Mouse (Mus musculus) right cerebral cortex, postnatal 25 days (tissue): Measurements from ENCODE around the gene Brs3.

ENCODE experiments used
- DNase-seq: peaks from one replicate; pipeline ENCODE4 v3.0.0; 2022

Gene Brs3

DNA sequence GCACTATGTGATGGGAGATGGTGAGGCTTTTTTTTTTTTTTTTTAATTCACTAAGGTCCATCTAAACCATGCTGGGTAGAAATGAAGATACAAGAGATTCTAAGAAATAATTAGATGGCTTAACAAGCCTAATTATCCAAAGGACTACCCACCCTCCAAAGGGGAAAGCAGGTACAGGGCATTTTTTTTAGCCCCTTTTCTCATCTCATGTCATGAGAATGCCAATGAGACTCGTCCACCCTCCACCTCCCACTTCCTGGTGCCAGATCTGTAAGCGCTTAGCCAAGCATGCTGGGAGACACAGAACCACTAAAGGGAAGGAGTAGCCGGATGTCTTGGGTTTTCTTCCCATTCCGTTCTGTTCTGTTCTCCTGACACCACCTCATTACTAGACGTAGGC lies at the start of gene Brs3:
Gene Brs3, plus strand, starts transcription at position 301 of the 400 bp plus-strand sequence.
- DNase-seq: no peak

DNA sequence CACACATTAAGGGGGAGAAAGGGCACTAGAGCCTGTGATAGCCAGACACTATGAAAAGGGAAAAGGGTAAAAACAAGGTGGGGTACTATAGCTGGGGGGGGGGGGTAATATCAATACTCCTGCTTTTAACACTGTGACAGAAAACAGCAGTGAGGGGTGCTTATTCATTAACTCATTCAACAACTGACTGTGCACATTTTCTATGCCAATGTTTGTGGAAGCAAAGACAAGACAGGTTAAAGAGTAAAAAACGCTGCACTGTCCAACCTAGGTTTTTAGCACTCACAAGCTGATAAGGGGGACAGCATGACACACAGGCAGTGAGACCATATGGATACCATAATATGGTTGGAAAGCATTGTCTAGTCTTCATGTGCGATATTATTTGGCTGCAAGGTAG lies 30.0 kb upstream of the Brs3 start:
- no peak for DNase-seq

DNA sequence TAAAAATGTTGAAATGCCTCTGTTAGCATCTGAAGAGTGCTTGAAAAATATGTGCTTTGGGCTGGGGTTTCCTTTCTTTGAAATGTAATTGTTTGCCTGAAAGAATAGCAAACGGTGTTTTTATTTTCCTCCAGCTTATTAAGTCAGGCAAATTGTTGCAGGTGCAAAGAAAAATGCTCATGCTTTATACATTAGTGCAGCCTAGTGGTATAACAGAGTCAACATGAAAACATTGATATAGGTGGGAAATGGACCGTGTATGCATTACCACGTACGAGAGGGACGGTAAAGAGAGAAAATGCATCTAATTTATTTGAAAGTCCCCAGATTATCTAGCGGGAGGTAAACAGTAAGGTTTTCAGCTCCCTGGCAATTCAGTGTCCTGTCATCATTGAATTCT lies 995 bp downstream of the Brs3 start:
- no peak for DNase-seq

DNA sequence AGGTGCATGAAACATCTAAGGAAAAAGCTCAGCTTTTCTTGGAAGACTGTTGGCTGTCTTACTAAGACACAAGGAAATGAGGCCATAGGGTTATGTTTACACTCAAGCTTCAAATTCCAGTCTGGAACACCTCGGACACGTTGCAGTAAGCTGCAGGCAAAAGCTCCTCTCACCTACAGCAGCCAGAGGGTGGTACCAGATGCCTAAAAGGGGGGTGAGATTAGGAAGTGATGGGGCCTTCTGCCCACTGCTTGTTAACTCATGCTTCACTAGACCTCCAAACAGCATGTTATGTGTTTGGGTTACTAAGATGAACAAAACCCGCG lies 9.9 kb downstream of the Brs3 start:
- no peak for DNase-seq

DNA sequence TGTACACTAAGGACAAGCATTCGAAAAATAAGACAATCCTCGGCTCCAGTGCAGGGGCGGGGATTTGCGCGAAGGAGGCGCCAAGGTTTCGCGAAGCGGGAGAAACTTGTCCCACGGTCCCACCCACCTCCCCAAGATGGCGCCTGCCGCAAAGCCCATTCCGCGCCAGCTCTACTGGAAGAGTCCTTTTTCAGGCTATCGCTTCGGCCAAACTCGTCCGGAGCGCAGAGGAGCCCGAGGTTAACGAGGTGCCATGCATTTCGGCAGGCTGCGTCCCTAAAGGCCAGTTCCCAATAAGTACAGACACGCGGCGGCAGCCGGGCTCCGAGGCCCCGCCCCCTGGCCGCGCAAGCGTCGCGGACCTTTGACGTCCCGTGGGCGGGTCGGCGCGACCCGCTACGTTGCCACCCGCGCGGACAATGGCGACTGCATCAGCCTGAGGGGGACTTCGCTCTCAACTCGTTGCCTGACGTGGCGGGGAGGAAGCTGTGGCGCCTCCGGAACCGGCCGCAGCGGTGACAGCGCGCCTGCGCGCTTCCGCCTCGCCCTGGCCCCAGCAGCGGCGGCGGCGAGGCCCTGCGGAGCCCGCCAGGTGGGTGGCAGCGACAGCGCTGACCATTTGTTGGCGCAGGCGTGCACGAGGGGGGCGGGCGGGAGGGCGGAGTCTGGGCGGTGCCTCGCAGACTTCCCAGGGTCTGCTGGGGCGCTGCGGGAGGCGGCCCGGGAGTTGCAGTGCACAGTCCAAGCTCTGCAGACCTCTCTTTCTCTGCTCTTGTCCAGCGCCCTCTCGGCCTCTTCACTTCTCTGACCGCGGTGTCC lies 10.5 kb downstream of the Brs3 start, which contains the start of gene Htatsf1:
Gene Htatsf1, plus strand, starts transcription at position 410 of the 819 bp plus-strand sequence.
- peak; percentile 82 for DNase-seq

DNA sequence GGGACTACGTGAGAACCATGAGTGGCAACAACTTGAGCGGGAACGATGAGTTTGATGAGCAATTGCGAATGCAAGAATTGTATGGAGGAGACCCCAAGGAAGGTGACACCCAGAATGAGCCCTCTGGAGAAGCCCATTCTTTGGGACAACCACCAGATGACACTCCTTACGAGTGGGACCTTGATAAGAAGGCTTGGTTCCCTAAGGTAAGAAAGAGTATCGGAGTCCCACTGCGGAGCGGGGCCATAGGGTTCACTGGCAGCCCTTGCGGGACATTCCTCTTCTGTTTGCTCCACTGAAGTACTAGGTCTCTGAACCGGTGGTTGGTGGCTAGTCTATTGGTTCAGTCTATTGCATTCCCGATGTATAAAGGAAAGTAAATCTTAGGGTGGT lies 11.1 kb downstream of the Brs3 start:
- no peak for DNase-seq

DNA sequence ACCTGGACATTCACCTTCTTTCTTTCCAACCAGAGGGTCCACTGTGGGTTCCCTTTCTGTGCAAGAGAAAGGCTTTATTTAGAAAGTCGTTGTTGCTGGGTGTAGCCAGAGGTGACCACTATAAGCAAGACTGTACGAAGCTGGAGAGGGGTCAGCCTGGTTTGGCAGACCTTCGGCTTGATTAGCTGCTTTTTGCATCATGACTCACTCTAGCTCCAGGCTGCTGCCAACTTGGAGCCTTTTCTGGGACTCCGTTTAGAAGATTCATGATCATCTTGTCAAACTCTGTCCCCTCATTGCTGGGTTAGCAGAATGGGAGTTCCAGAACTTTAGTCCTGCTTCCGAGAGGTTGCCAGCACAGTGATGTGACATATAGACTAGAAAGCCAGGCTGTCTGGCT lies 38.6 kb downstream of the Brs3 start:
- no peak for DNase-seq

DNA sequence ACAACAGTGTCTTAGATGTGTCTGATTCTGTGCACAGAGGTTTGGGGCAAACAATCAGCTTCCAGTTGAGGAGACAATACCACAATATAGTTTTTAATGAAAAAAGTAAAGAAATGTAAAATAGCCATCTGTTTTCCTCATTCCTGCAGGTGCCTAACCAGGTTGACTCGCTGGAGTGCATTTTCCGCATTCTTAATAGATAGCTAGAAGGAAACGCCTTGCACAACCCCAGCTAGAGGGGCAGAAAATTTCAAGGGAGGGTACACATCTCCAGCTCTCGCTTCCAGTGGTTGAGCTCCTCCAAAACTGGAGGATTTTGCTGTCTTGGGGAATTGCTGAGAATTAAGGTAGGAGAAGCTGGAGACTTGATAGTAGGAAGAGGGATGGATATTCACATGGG lies 44.9 kb downstream of the Brs3 start, which contains the start of gene Vgll1:
Gene Vgll1, plus strand, starts transcription at position 301 of the 400 bp plus-strand sequence.
- DNase-seq: no peak
